Mouse (Mus musculus): ENCODE results near the gene Gm13697. TPM values are rescaled to one million over a fixed set of nuclear protein-coding genes. Genes with fewer than 3 reads are reported as not detected.
"Not testable (repeated sequence)": the region's sequence is repeated elsewhere in the genome, so short reads cannot be mapped to it uniquely, and the experiment has no call there.

The Gm13697 gene
- total RNA-seq (2015; ENCODE audit: low replicate concordance) (not detected in 2 replicates), total RNA-seq (2017; ENCODE audit: low replicate concordance) (1.9 TPM in 1 of 2 replicates, not detected in the other)

- not testable (repeated sequence) for ATAC-seq (replicated peaks; ENCODE audit: low FRiP score, poor library complexity, severe bottlenecking)
Observed at GRCm38 (mm10) chr2:83984443-83984842, at the start of gene Gm13697. TSS of gene Gm13697 (plus strand) at chr2:83984743.

- ATAC-seq (replicated peaks; ENCODE audit: low FRiP score, poor library complexity, severe bottlenecking): no peak
Observed at GRCm38 (mm10) chr2:83940931-83941361, 43.6 kb upstream of the Gm13697 start, which contains the start of gene Zswim2. TSS of gene Zswim2 (minus strand) at chr2:83941228.

- ATAC-seq (replicated peaks; ENCODE audit: low FRiP score, poor library complexity, severe bottlenecking): no peak
Observed at GRCm38 (mm10) chr2:83941378-83941777, 43.2 kb upstream of the Gm13697 start.

- ATAC-seq (replicated peaks; ENCODE audit: low FRiP score, poor library complexity, severe bottlenecking): no peak
Observed at GRCm38 (mm10) chr2:83941792-83942191, 42.8 kb upstream of the Gm13697 start.

- ATAC-seq (replicated peaks; ENCODE audit: low FRiP score, poor library complexity, severe bottlenecking): not testable (repeated sequence)
Observed at GRCm38 (mm10) chr2:83955393-83955792, 29.1 kb upstream of the Gm13697 start, which contains the start of gene Gm13698. TSS of gene Gm13698 (plus strand) at chr2:83955693.

- not testable (repeated sequence) for ATAC-seq (replicated peaks; ENCODE audit: low FRiP score, poor library complexity, severe bottlenecking)
Observed at GRCm38 (mm10) chr2:83961203-83961602, 23.3 kb upstream of the Gm13697 start, which contains the start of gene Gm13693. TSS of gene Gm13693 (plus strand) at chr2:83961503.

- not testable (repeated sequence) for ATAC-seq (replicated peaks; ENCODE audit: low FRiP score, poor library complexity, severe bottlenecking)
Observed at GRCm38 (mm10) chr2:83967013-83967412, 17.5 kb upstream of the Gm13697 start, which contains the start of gene Gm13695. TSS of gene Gm13695 (plus strand) at chr2:83967313.

- ATAC-seq (replicated peaks; ENCODE audit: low FRiP score, poor library complexity, severe bottlenecking): not testable (repeated sequence)
Observed at GRCm38 (mm10) chr2:83972823-83973222, 11.7 kb upstream of the Gm13697 start, which contains the start of gene Gm13696. TSS of gene Gm13696 (plus strand) at chr2:83973123.

GRCm38 (mm10) chr2:83978633-83979032 is 5.9 kb upstream of the Gm13697 start, which contains the start of gene Gm13694:
TSS of gene Gm13694 (plus strand) at chr2:83978933.
- ATAC-seq (replicated peaks; ENCODE audit: low FRiP score, poor library complexity, severe bottlenecking): not testable (repeated sequence)

GRCm38 (mm10) chr2:83990253-83990652 is 5.7 kb downstream of the Gm13697 start, which contains the start of gene Gm13691:
TSS of gene Gm13691 (plus strand) at chr2:83990553.
- ATAC-seq (replicated peaks; ENCODE audit: low FRiP score, poor library complexity, severe bottlenecking): not testable (repeated sequence)

- 0 out of 2 replicates have a peak, but pooled peaks have one; percentile 42 for ATAC-seq (replicated peaks; ENCODE audit: low FRiP score, poor library complexity, severe bottlenecking)
Observed at GRCm38 (mm10) chr2:83993639-83994255, 9.2 kb downstream of the Gm13697 start.

- ATAC-seq (replicated peaks; ENCODE audit: low FRiP score, poor library complexity, severe bottlenecking): not testable (repeated sequence)
Observed at GRCm38 (mm10) chr2:83994526-83994925, 10.0 kb downstream of the Gm13697 start.

GRCm38 (mm10) chr2:84008913-84009312 is 24.4 kb downstream of the Gm13697 start:
- ATAC-seq (replicated peaks; ENCODE audit: low FRiP score, poor library complexity, severe bottlenecking): no peak

GRCm38 (mm10) chr2:84009818-84010217 is 25.3 kb downstream of the Gm13697 start:
- no peak for ATAC-seq (replicated peaks; ENCODE audit: low FRiP score, poor library complexity, severe bottlenecking)

- no peak for ATAC-seq (replicated peaks; ENCODE audit: low FRiP score, poor library complexity, severe bottlenecking)
Observed at GRCm38 (mm10) chr2:84014572-84014971, 30.0 kb downstream of the Gm13697 start.

GRCm38 (mm10) chr2:84016291-84016690 is 31.7 kb downstream of the Gm13697 start:
- not testable (repeated sequence) for ATAC-seq (replicated peaks; ENCODE audit: low FRiP score, poor library complexity, severe bottlenecking)

GRCm38 (mm10) chr2:84018330-84018729 is 33.8 kb downstream of the Gm13697 start:
- ATAC-seq (replicated peaks; ENCODE audit: low FRiP score, poor library complexity, severe bottlenecking): peak; percentile 63

GRCm38 (mm10) chr2:84019519-84020305 is 35.2 kb downstream of the Gm13697 start:
- ATAC-seq (replicated peaks; ENCODE audit: low FRiP score, poor library complexity, severe bottlenecking): no peak; the same call in 1 of the 2 replicates

GRCm38 (mm10) chr2:84021930-84022329 is 37.4 kb downstream of the Gm13697 start:
- ATAC-seq (replicated peaks; ENCODE audit: low FRiP score, poor library complexity, severe bottlenecking): no peak

- ATAC-seq (replicated peaks; ENCODE audit: low FRiP score, poor library complexity, severe bottlenecking): no peak
Observed at GRCm38 (mm10) chr2:84022905-84023304, 38.4 kb downstream of the Gm13697 start.
